Mouse (Mus musculus): ENCODE results near the gene Pyroxd2. TPM values are rescaled to one million over a fixed set of nuclear protein-coding genes. Genes with fewer than 3 reads are reported as not detected.

Gene Pyroxd2
- polyA plus RNA-seq, 1 experiment from 2014 or later, result 1.8 TPM

GRCm38 (mm10) chr19:42770141-42770872, 17.7 kb upstream of the Pyroxd2 start:
- Histone ChIP-seq H3K27ac (no peak overlapping the region), H3K4me2 (no peak overlapping the region), H3K4me3 (no peak overlapping the region), H3K9ac (no peak overlapping the region), H3K27me3 (replicated peaks) (no peaks in the 10 kb centered on the region), H3K4me1 (no peaks in the 10 kb centered on the region), H3K36me3 (replicated peaks) (no peaks in the 10 kb centered on the region), H3K9me3 (no peaks in the 10 kb centered on the region)
- 76% methylated on average over 23 of the region's 23 CpGs for WGBS
- ATAC-seq (replicated peaks), result no peak

DNA sequence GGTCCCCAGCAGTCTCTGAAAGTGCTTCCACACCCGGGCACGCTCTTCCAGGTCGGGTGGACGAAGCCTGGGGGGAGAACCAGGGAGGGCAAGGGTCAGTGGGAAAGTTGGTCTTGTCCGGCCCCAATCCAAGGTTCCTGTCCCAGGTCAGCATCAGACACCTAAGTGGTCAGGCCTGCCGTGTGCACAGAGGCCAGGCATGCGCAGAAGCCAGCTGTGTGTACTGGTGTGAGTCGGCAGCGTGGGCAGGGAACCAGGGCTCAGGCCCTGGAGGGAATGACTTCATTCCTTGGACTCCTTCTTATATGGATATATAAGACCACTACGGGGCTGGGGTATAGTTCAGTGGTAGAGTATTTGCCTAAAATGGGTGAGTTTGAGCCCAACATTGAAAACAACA, 17.1 kb upstream of the Pyroxd2 start:
- WGBS, result 93% methylated on average over 10 of the region's 10 CpGs
- Histone ChIP-seq H3K4me1 (no peaks in the 10 kb centered on the region), H3K9me3 (no peaks in the 10 kb centered on the region), H3K4me3 (no peak overlapping the region), H3K36me3 (replicated peaks) (no peaks in the 10 kb centered on the region), H3K4me2 (no peak overlapping the region), H3K27ac (no peak overlapping the region), H3K27me3 (replicated peaks) (no peaks in the 10 kb centered on the region), H3K9ac (no peak overlapping the region)
- no peak for ATAC-seq (replicated peaks)

DNA sequence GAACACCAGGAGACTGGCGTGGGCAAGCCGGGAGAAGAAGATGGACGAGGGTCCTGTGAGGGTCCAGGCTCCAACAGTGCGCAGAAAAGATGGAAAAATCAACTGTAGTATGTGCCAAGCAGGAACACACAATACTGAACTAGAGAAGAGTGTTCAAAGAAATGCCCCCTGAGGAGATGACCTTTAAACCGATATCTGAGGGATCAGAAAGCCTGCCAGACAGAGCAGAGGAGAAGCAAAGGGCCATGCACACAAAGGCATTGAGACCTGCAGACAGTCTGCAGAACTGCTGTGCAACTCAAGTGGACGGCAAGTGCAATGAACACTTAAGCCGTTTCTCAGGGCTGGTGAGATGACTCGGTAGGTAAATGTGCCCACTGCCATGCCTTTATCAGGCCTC, 14.8 kb upstream of the Pyroxd2 start:
- ATAC-seq (replicated peaks), result no peak
- H3K4me3 ChIP-seq, result no peak overlapping the region
- no peaks in the 10 kb centered on the region for H3K9me3 ChIP-seq
- no peak overlapping the region for H3K9ac ChIP-seq
- no peaks in the 10 kb centered on the region for H3K36me3 ChIP-seq (replicated peaks)
- no peak overlapping the region for H3K4me2 ChIP-seq
- no peaks in the 10 kb centered on the region for H3K4me1 ChIP-seq
- no peak overlapping the region for H3K27ac ChIP-seq
- no peaks in the 10 kb centered on the region for H3K27me3 ChIP-seq (replicated peaks)
- 75% methylated on average over 8 of the region's 8 CpGs for WGBS

- no peak overlapping the region for H3K4me3 ChIP-seq
- 82% methylated on average over 10 of the region's 10 CpGs for WGBS
- no peak for ATAC-seq (replicated peaks)
- no peak overlapping the region for H3K4me2 ChIP-seq
- no peaks in the 10 kb centered on the region for H3K27me3 ChIP-seq (replicated peaks)
- no peak overlapping the region for H3K27ac ChIP-seq
- H3K9me3 ChIP-seq, result no peaks in the 10 kb centered on the region
- no peaks in the 10 kb centered on the region for H3K36me3 ChIP-seq (replicated peaks)
- H3K9ac ChIP-seq, result no peak overlapping the region
- no peaks in the 10 kb centered on the region for H3K4me1 ChIP-seq
Measured at GRCm38 (mm10) chr19:42764398-42764797, 11.8 kb upstream of the Pyroxd2 start.

DNA sequence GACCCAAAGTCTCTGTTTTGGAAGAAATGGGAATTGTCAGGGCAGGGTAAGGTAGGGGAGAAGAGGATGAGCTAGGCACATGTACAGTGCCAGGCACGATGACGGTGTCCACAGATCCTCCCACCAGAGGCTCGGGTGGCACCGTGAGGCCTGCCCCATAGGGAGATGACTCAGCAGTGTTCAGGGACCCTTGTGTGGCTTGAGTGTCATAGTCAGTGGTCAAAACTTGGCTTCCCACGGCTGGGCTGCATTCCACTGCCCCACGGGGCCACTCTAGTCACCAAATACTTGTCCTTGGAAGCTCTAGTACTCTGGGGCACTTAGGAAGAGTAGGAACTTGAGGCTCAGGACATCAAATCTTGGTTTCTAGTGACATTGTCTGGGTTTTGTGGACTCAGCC, 4.1 kb upstream of the Pyroxd2 start:
- Histone ChIP-seq H3K9me3 (no peaks in the 10 kb centered on the region), H3K27me3 (replicated peaks) (no peaks in the 10 kb centered on the region), H3K4me1 (peaks cover 15% of the 10 kb centered on the region), H3K36me3 (replicated peaks) (no peaks in the 10 kb centered on the region), H3K4me2 (no peak overlapping the region), H3K27ac (no peak overlapping the region), H3K9ac (no peak overlapping the region), H3K4me3 (no peak overlapping the region)
- no peak for ATAC-seq (replicated peaks)
- 89% methylated on average over 6 of the region's 6 CpGs for WGBS

DNA sequence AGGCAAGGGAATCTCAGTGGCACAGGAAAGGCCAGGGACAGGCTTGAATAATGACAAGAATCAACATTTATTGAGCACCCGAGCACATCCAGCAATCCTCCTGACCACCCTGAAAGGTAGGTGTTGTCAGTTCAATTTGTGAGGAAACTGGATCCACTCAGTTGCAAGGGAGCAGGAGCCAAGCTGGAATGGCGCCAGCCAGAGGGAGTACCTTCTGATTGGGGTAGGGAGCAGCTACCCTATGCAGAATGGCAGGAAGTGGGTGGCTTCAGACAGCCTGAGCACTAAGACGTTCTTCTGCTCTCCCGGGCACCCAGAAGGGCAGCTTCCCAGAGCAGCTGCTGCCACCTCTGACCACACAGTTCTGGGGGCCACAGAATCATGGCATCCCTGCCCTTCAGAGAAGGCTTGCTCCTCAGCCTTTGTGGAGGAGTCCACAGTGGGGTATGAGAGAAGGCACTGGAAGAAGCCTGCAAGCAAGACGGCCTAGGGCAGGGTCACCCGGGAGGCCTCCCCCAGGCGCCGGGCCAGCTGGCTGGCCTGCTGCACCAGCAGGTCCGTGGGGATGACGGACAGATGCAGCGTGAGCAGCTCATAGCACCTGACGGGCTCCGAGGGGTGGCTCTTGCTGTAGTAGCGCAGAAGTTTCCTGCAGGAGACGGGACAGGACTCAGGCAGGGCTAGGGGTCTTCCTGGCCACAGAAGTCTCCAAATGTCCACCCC, 2.7 kb upstream of the Pyroxd2 start:
- no peak for ATAC-seq (replicated peaks)
- peaks cover 18% of the 10 kb centered on the region for H3K4me1 ChIP-seq
- no peaks in the 10 kb centered on the region for H3K36me3 ChIP-seq (replicated peaks)
- 76% methylated on average over 15 of the region's 15 CpGs for WGBS
- no peaks in the 10 kb centered on the region for H3K27me3 ChIP-seq (replicated peaks)
- H3K4me3 ChIP-seq, result no peak overlapping the region
- H3K9me3 ChIP-seq, result no peaks in the 10 kb centered on the region
- H3K4me2 ChIP-seq, result no peak overlapping the region
- H3K27ac ChIP-seq, result no peak overlapping the region
- H3K9ac ChIP-seq, result no peak overlapping the region

DNA sequence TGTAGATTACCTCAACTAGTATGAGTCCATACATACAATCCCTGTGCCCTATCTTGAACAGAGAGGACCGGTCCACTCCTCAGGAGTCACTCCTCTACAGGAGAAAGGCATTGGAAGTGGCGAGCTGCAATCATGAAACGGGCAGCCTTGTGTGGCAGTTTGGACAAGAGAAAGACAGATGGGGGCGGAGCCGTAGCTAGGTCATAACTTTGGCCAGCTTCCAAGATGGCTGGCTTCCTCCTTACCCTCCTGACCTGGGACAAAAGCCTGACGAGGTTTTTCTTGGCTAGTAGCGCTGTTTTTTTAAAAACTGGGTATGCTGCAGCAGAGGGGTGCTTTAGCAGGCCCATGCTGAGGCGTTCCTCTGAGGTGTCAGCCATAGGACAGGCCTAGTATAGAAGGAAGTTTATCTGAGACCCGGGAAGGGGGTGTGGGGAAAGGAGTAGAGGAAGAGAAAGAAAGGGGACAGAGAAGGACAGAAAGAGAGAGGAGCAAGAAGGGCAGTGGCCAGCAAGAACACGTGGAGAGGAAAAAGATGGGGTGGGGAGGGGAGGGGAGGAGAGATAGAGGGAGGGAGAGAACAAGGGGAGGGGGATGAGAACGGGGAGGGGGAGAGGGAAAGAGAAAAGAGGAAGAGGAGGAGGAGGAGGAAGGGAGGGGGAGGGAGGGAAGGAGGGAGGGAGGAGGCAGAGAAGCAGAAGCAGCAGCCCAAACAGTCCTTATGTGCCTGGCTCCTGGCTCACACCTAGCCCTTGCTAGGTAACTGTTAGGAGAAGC, 754 bp upstream of the Pyroxd2 start:
- WGBS, result 31% methylated on average over 11 of the region's 11 CpGs
- H3K9ac ChIP-seq, result no peak overlapping the region
- peak; percentile 43 for ATAC-seq (replicated peaks)

DNA sequence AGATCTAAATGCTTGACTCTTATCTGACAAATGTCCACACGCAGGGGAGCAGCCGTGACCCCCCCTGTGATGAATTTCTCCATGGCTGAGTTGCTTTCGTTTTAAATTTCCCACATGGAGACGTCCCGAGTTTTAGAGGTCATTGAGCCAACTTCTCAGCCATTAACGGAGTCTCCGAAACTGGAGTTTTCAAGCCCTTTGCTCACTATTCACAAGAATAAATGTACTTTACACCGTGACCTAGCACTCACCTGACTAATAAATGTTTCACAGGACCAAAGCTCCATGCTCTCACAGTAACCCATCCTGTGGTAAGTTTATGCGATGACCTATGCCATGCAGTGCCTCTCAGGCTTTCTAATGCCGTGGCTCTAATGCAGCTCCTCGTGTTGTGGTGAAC, 2.4 kb downstream of the Pyroxd2 start:
- ATAC-seq (replicated peaks), result no peak
- WGBS, result 79% methylated on average over 11 of the region's 11 CpGs
- H3K27ac ChIP-seq, result no peak overlapping the region

More for the DNA sequence above, 754 bp upstream of the Pyroxd2 start:
- Histone ChIP-seq H3K36me3 (replicated peaks) (no peaks in the 10 kb centered on the region), H3K4me1 (peaks cover 16% of the 10 kb centered on the region), H3K27me3 (replicated peaks) (no peaks in the 10 kb centered on the region), H3K27ac (peak overlapping the region; percentile 51; the same call in 1 of the 2 replicates), H3K4me3 (no peak overlapping the region), H3K9me3 (no peaks in the 10 kb centered on the region), H3K4me2 (peak overlapping the region; percentile 52)

GRCm38 (mm10) chr19:42746702-42747101, 5.9 kb downstream of the Pyroxd2 start:
- peaks cover 7% of the 10 kb centered on the region; the same call in 1 of the 2 replicates for H3K4me1 ChIP-seq
- H3K27ac ChIP-seq, result no peak overlapping the region
- 90% methylated on average over 8 of the region's 8 CpGs for WGBS
- H3K27me3 ChIP-seq (replicated peaks), result no peaks in the 10 kb centered on the region
- no peak overlapping the region for H3K9ac ChIP-seq
- H3K4me2 ChIP-seq, result no peak overlapping the region
- H3K36me3 ChIP-seq (replicated peaks), result no peaks in the 10 kb centered on the region
- no peaks in the 10 kb centered on the region for H3K9me3 ChIP-seq
- ATAC-seq (replicated peaks), result no peak
- H3K4me3 ChIP-seq, result no peak overlapping the region

More for the DNA sequence above, 2.4 kb downstream of the Pyroxd2 start:
- no peak overlapping the region for H3K9ac ChIP-seq
- H3K4me2 ChIP-seq, result no peak overlapping the region
- H3K27me3 ChIP-seq (replicated peaks), result no peaks in the 10 kb centered on the region
- H3K4me3 ChIP-seq, result no peak overlapping the region
- no peaks in the 10 kb centered on the region for H3K36me3 ChIP-seq (replicated peaks)
- peaks cover 16% of the 10 kb centered on the region for H3K4me1 ChIP-seq
- H3K9me3 ChIP-seq, result no peaks in the 10 kb centered on the region

GRCm38 (mm10) chr19:42745869-42746224, 6.7 kb downstream of the Pyroxd2 start:
- no peak for ATAC-seq (replicated peaks)
- no peak overlapping the region for H3K4me3 ChIP-seq
- no peaks in the 10 kb centered on the region for H3K9me3 ChIP-seq
- 0 out of 2 replicates have a peak, but pooled peaks cover 4% of the 10 kb centered on the region for H3K4me1 ChIP-seq
- H3K36me3 ChIP-seq (replicated peaks), result no peaks in the 10 kb centered on the region
- H3K9ac ChIP-seq, result no peak overlapping the region
- H3K27me3 ChIP-seq (replicated peaks), result no peaks in the 10 kb centered on the region
- H3K27ac ChIP-seq, result no peak overlapping the region
- H3K4me2 ChIP-seq, result no peak overlapping the region
- 89% methylated on average over 4 of the region's 4 CpGs for WGBS

DNA sequence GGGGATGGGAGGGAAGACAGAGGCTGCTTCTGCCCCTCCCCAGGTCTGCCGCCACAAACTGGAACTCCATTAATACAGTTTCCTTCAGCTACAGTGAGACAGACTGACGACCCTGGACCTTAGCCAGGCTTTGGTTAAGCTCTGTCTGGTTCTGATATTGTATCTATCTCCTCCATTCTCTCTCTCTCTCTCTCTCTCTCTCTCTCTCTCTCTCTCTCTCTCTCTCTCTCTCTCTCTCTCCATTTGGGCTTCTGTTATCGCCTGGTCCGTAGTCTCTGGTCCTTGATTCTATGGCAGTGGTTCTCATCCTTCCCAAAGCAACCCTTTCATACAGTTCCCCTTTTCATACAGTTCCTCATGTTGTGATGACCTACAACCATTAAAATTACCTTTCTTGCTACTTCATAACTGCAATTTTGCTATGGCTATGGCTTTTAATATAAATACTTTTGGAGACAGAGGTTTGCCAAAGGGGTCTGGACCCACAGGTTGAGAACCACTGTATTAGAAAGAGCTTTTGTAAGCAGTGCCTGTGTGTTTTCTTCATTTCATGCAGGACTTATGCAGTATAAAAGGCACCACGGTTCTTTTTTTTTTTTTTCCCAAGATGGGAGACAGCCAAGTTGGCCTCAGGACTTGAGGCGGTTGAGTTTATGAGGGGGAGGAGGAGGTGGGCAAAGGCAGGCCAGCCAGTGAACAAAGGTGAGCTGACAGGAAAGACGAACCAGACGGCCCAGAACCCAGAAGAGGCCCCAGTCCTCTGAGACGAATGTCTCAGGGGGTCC, 7.3 kb downstream of the Pyroxd2 start:
- H3K4me3 ChIP-seq, result no peak overlapping the region
- H3K36me3 ChIP-seq (replicated peaks), result no peaks in the 10 kb centered on the region
- H3K9ac ChIP-seq, result no peak overlapping the region
- no peaks in the 10 kb centered on the region for H3K9me3 ChIP-seq
- ATAC-seq (replicated peaks), result no peak
- 0 out of 2 replicates have a peak, but pooled peaks cover 4% of the 10 kb centered on the region for H3K4me1 ChIP-seq
- WGBS, result 65% methylated on average over 9 of the region's 9 CpGs
- no peaks in the 10 kb centered on the region for H3K27me3 ChIP-seq (replicated peaks)
- no peak overlapping the region for H3K4me2 ChIP-seq
- H3K27ac ChIP-seq, result no peak overlapping the region

DNA sequence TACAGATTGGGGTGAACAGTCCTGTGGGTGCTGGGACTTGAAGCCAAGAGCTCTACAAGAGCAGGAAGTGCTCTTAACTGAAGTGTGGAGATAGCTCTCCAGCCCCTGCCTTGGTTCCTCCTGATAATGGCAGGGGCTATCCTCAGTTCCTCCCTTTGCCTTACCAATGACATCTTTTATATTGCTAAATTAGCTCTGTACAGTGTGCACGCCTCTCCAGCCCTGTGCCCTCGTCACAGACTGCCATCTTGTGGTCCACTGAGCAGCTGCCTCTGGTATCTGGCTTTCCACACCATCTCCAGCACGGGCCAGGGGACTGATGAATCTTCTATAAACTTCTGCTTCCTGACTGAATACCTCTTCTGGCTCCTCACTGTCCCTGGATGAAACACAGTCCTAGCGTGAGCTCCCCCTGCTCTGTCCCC, 8.4 kb downstream of the Pyroxd2 start:
- no peaks in the 10 kb centered on the region for H3K27me3 ChIP-seq (replicated peaks)
- H3K4me1 ChIP-seq, result 0 out of 2 replicates have a peak, but pooled peaks cover 4% of the 10 kb centered on the region
- H3K27ac ChIP-seq, result no peak overlapping the region
- H3K36me3 ChIP-seq (replicated peaks), result no peaks in the 10 kb centered on the region
- no peak overlapping the region for H3K4me2 ChIP-seq
- peak; percentile 77 for ATAC-seq (replicated peaks)
- no peak overlapping the region for H3K9ac ChIP-seq
- no peak overlapping the region for H3K4me3 ChIP-seq
- WGBS, result 26% methylated on average over 4 of the region's 4 CpGs
- no peaks in the 10 kb centered on the region for H3K9me3 ChIP-seq

Data from midbrain, embryonic 15.5 days (tissue).